Mouse (Mus musculus) liver, embryonic 14.5 days (tissue): Measurements from ENCODE around the gene Zfp704.

ENCODE experiments used
- CTCF ChIP-seq: IDR thresholded peaks from 2 replicates; pipeline ENCODE4 v1.5.1; 2016; ENCODE audit warnings: antibody characterized with exemption, low read depth, control low read depth
- EP300 ChIP-seq: IDR thresholded peaks from 2 replicates; pipeline ENCODE4 v1.6.1; 2016; ENCODE audit warnings: antibody characterized with exemption, low read depth

- TF ChIP-seq CTCF = no peak
- no peak for TF ChIP-seq EP300
Measured at GRCm38 (mm10) chr3:9543463-9543862, 66.4 kb downstream of the Zfp704 start.
